ENCODE assay signal across 8 mouse cellular contexts in the genomic region with DNA sequence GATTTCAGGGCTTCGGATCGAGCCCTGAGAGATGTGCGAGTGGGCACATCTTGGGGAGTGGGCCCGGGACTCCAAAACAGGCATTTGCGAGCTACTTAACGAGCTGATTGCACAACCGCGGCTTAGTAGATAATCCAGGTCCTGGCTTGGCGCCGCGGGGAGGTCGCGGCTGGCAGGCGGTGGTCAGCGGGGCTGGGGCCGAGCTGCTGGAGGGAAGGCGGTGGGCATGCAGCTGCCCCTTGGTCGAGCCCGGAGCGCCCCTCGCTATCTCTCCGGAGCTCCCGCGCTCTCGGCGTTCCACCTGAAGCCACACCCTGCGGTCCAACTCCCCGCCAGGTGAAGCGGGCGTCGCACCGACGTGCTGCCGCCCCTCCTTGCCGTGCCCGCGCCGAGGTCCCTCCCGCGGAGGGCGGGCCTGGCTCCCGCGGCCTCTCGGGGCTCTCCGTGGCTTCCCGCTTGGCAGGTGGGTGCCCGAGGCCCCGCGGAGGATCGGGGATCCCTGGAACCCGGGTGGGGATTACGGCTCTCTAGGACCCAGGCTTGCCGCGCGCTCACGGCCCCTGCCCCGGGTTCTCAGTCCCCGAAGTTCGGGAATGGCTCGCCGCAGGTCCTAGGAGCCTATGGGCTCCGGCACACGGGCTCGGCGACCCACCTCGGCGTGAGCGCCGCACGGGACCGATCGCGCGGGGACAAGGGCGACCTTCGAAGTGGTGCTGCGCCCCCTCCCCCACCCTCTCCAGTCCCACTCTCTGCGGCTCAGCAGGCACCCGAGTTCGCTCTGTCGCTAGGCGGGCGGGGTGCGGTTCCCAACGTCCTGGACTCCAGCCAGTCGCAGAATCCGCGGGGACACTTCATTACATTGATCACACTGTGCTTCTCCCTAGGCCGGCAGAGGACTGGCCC. TPM values are rescaled to one million over a fixed set of nuclear protein-coding genes. Genes with fewer than 3 reads are reported as not detected.
DNase-seq lines count a peak whose midpoint lies in the region; ATAC-seq lines count a peak whose summit lies in the region.

No protein-coding gene starts in this region.

- H3K4me3 ChIP-seq in embryonic facial prominence, embryonic 12.5 days = peak overlapping the region; percentile 49
- peak overlapping the region; percentile 52 for H3K4me3 ChIP-seq in hindbrain, embryonic 12.5 days
- H3K4me3 ChIP-seq in liver, embryonic 13.5 days (replicated peaks) = peak overlapping the region; percentile 58
- peak overlapping the region; percentile 42 for H3K4me3 ChIP-seq in neural tube, embryonic 13.5 days

- no peak overlapping the region for H3K27ac ChIP-seq in embryonic facial prominence, embryonic 12.5 days
- no peak overlapping the region for H3K27ac ChIP-seq in hindbrain, embryonic 12.5 days
- H3K27ac ChIP-seq in liver, embryonic 13.5 days = no peak overlapping the region
- H3K27ac ChIP-seq in neural tube, embryonic 13.5 days (replicated peaks) = no peak overlapping the region

- ATAC-seq in CD4-positive, CD25-positive, alpha-beta regulatory T cell, adult 4 months = peak; percentile 45
- ATAC-seq in embryonic facial prominence, embryonic 12.5 days (ENCODE audit: insufficient number of reproducible peaks, insufficient read depth, low FRiP score, low TSS enrichment) = 0 out of 2 replicates have a peak, but pooled peaks have one; percentile 13
- ATAC-seq in hindbrain, embryonic 12.5 days (ENCODE audit: low FRiP score) = peak; percentile 33; the same call in 1 of the 2 replicates
- ATAC-seq in liver, embryonic 13.5 days (ENCODE audit: low read depth) = peak; percentile 55
- ATAC-seq in neural tube, embryonic 13.5 days (ENCODE audit: low read depth) = peak; percentile 70

- peak overlapping the region; percentile 94 for H3K4me2 ChIP-seq in embryonic facial prominence, embryonic 12.5 days (replicated peaks)
- peak overlapping the region; percentile 96 for H3K4me2 ChIP-seq in hindbrain, embryonic 12.5 days (replicated peaks)
- peak overlapping the region; percentile 87 for H3K4me2 ChIP-seq in liver, embryonic 13.5 days
- H3K4me2 ChIP-seq in neural tube, embryonic 13.5 days = peak overlapping the region; percentile 81

- peaks cover 76% of the 10 kb centered on the region for H3K27me3 ChIP-seq in embryonic facial prominence, embryonic 12.5 days
- H3K27me3 ChIP-seq in hindbrain, embryonic 12.5 days = peaks cover 86% of the 10 kb centered on the region
- H3K27me3 ChIP-seq in liver, embryonic 13.5 days = peaks cover 85% of the 10 kb centered on the region
- H3K27me3 ChIP-seq in neural tube, embryonic 13.5 days = peaks cover 97% of the 10 kb centered on the region

- peak overlapping the region; percentile 48 for H3K9ac ChIP-seq in embryonic facial prominence, embryonic 12.5 days
- peak overlapping the region; percentile 59 for H3K9ac ChIP-seq in hindbrain, embryonic 12.5 days
- peak overlapping the region; percentile 66 for H3K9ac ChIP-seq in liver, embryonic 13.5 days
- H3K9ac ChIP-seq in neural tube, embryonic 13.5 days = peak overlapping the region; percentile 66

- no peaks in the 10 kb centered on the region for H3K9me3 ChIP-seq in embryonic facial prominence, embryonic 12.5 days
- no peaks in the 10 kb centered on the region for H3K9me3 ChIP-seq in hindbrain, embryonic 12.5 days (replicated peaks)
- no peaks in the 10 kb centered on the region for H3K9me3 ChIP-seq in liver, embryonic 13.5 days (replicated peaks)
- no peaks in the 10 kb centered on the region for H3K9me3 ChIP-seq in neural tube, embryonic 13.5 days

- peaks cover 12% of the 10 kb centered on the region for H3K4me1 ChIP-seq in embryonic facial prominence, embryonic 12.5 days
- H3K4me1 ChIP-seq in hindbrain, embryonic 12.5 days = peaks cover 14% of the 10 kb centered on the region
- H3K4me1 ChIP-seq in liver, embryonic 13.5 days (replicated peaks) = peaks cover 22% of the 10 kb centered on the region
- peaks cover 17% of the 10 kb centered on the region for H3K4me1 ChIP-seq in neural tube, embryonic 13.5 days (replicated peaks)

- no peaks in the 10 kb centered on the region for H3K36me3 ChIP-seq in embryonic facial prominence, embryonic 12.5 days
- no peaks in the 10 kb centered on the region for H3K36me3 ChIP-seq in hindbrain, embryonic 12.5 days
- H3K36me3 ChIP-seq in liver, embryonic 13.5 days = no peaks in the 10 kb centered on the region
- H3K36me3 ChIP-seq in neural tube, embryonic 13.5 days = no peaks in the 10 kb centered on the region

- peak; percentile 44 for DNase-seq in embryo, embryonic 10.5 days (ENCODE audit: low spot score)
- no peak for DNase-seq in embryo, embryonic 10 days (ENCODE audit: low spot score)
- no peak for DNase-seq in liver, embryonic 13.5 days
- no peak for DNase-seq in layer of hippocampus, adult 11-12 months (ENCODE audit: low spot score)

- under 1% methylated on average over 89 of the region's 89 CpGs for WGBS in embryonic facial prominence, embryonic 12.5 days
- under 1% methylated on average over 84 of the region's 89 CpGs for WGBS in hindbrain, embryonic 12.5 days
- WGBS in liver, embryonic 13.5 days (ENCODE audit: insufficient replicate concordance) = 2% methylated on average over 89 of the region's 89 CpGs
- WGBS in neural tube, embryonic 13.5 days = 1% methylated on average over 84 of the region's 89 CpGs

RNA-seq across cellular contexts. Expression of a gene that starts 14.0 kb away (rescaled TPM):
- 1 to 10 TPM in 1 of 2 experiments, under 1 TPM in 1; 0.13 to 1.3 TPM for polyA plus RNA-seq in CD4-positive, CD25-positive, alpha-beta regulatory T cell, adult 4 months (2017; shearing (Covaris generic))
- polyA plus RNA-seq in embryonic facial prominence, embryonic 12.5 days (2016; fragmentation: Nextera tagmentation; extraction: Ambion mirVana) = 1.2 and 1.5 TPM in 2 replicates
- 6.2 and 6.8 TPM in 2 replicates for polyA plus RNA-seq in hindbrain, embryonic 12.5 days (2016; fragmentation: Nextera tagmentation; extraction: Ambion mirVana)
- 0.65 and 1.0 TPM in 2 replicates for polyA plus RNA-seq in liver, embryonic 13.5 days (2015; fragmentation: Nextera tagmentation; extraction: Ambion mirVana)
- polyA plus RNA-seq in neural tube, embryonic 13.5 days (2015; fragmentation: Nextera tagmentation; extraction: Ambion mirVana) = 12.1 and 15.8 TPM in 2 replicates

RNA-seq across cellular contexts. Expression of a gene that starts 26.7 kb away (rescaled TPM):
- not detected for polyA plus RNA-seq in CD4-positive, CD25-positive, alpha-beta regulatory T cell, adult 4 months (2017; shearing (Covaris generic))
- polyA plus RNA-seq in embryonic facial prominence, embryonic 12.5 days (2016; fragmentation: Nextera tagmentation; extraction: Ambion mirVana) = not detected in 2 replicates
- not detected in 2 replicates for polyA plus RNA-seq in hindbrain, embryonic 12.5 days (2016; fragmentation: Nextera tagmentation; extraction: Ambion mirVana)
- not detected in 2 replicates for polyA plus RNA-seq in liver, embryonic 13.5 days (2015; fragmentation: Nextera tagmentation; extraction: Ambion mirVana)
- not detected in 2 replicates for polyA plus RNA-seq in neural tube, embryonic 13.5 days (2015; fragmentation: Nextera tagmentation; extraction: Ambion mirVana)

RNA-seq across cellular contexts. Expression of a gene that starts 51.1 kb away (rescaled TPM):
- polyA plus RNA-seq in CD4-positive, CD25-positive, alpha-beta regulatory T cell, adult 4 months (2017; shearing (Covaris generic)) = 10 to 100 TPM; 15.7 to 20.8 TPM
- 0.38 and 0.47 TPM in 2 replicates for polyA plus RNA-seq in embryonic facial prominence, embryonic 12.5 days (2016; fragmentation: Nextera tagmentation; extraction: Ambion mirVana)
- polyA plus RNA-seq in hindbrain, embryonic 12.5 days (2016; fragmentation: Nextera tagmentation; extraction: Ambion mirVana) = 0.44 and 0.59 TPM in 2 replicates
- 1.6 and 1.7 TPM in 2 replicates for polyA plus RNA-seq in liver, embryonic 13.5 days (2015; fragmentation: Nextera tagmentation; extraction: Ambion mirVana)
- 0.46 and 0.61 TPM in 2 replicates for polyA plus RNA-seq in neural tube, embryonic 13.5 days (2015; fragmentation: Nextera tagmentation; extraction: Ambion mirVana)

Comparison
In these comparisons a context has a peak if more than half of its experiments do, and no peak if none do; other contexts are left out.
1. ATAC-seq: peak in every context shown above with its lines; median percentile 70 in neural tube, embryonic 13.5 days; 55 in liver, embryonic 13.5 days; 45 in CD4-positive, CD25-positive, alpha-beta regulatory T cell, adult 4 months; 33 in hindbrain, embryonic 12.5 days; 13 in embryonic facial prominence, embryonic 12.5 days.